Mouse (Mus musculus): ENCODE results near the gene Mid2. TPM values are rescaled to one million over a fixed set of nuclear protein-coding genes. Genes with fewer than 3 reads are reported as not detected.

Mid2 gene
- polyA plus RNA-seq, 1 experiment from 2014 or later = 3.2 TPM

DNA sequence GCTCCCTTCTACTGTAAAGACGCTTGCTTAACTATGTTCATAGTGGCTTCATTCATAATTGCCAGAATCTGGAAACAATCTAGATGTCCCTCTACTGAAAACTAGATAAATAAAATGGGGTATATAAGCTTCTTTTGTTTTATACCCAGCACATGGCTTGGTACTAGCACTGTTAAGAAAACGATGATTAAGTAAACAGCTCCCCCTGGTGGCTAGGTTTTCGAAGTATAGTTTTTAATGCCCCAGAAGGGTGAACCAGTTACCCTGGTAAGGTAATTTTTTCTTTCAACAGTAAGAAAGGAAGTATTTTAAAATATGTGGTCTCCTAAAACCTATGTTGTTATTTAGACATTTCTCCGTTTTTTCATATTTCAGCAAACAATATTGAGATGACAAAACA, 58.0 kb downstream of the Mid2 start:
- Histone ChIP-seq H3K36me3 (no peaks in the 10 kb centered on the region), H3K4me1 (no peaks in the 10 kb centered on the region), H3K4me2 (replicated peaks) (no peak overlapping the region), H3K4me3 (no peak overlapping the region), H3K27me3 (peaks cover 17% of the 10 kb centered on the region), H3K9ac (no peak overlapping the region), H3K27ac (no peak overlapping the region), H3K9me3 (no peaks in the 10 kb centered on the region)
- 46% methylated on average over 4 of the region's 4 CpGs for WGBS
- no peak for ATAC-seq (ENCODE audit: low FRiP score, low read depth)

DNA sequence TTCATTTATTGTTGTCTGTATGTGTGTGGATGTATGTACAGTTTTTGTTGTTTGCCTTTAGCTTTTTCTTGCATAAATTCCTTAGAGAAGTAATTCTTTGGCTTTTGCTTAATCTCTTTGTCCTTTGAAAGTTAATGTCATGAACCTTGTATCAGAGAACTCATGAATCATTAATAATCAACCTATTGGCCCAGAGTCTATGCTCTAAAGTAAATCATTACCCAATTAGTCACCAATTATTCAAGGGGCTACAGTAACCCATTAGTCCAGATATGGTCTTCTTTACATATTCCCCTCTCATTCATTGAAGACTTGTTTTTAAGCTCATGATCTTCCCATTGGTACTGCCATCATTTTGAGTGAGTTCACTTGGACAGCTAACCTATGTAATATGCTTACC, 74.6 kb downstream of the Mid2 start:
- H3K4me2 ChIP-seq (replicated peaks) = no peak overlapping the region
- no peak for ATAC-seq (ENCODE audit: low FRiP score, low read depth)
- H3K4me3 ChIP-seq = no peak overlapping the region
- peaks cover 27% of the 10 kb centered on the region; the same call in 1 of the 2 replicates for H3K27me3 ChIP-seq
- no peak overlapping the region for H3K9ac ChIP-seq
- H3K4me1 ChIP-seq = no peaks in the 10 kb centered on the region
- H3K27ac ChIP-seq = no peak overlapping the region
- no peaks in the 10 kb centered on the region for H3K36me3 ChIP-seq
- H3K9me3 ChIP-seq = no peaks in the 10 kb centered on the region

DNA sequence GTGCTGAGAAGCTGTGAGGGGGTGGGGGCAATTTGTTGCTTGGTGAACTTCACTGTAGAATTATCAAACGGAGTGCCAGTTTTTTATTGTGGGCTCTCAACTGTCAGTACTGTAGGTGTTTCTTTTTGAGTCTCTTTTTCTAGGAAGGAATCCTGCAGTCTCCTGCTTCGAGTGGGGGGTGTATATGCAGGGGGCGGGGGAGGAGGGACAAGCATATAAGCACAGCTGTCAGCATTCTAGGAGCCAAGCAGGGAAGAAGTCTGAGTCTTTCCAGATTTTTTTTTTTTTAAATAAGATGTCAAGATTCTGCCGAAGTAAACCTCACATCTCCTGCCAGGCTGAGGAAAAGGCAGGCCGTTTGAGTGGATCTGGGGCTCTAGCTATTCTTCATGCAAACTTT, 78.8 kb downstream of the Mid2 start:
- Histone ChIP-seq H3K4me3 (no peak overlapping the region), H3K27me3 (peaks cover 19% of the 10 kb centered on the region; the same call in 1 of the 2 replicates)
- WGBS = 49% methylated on average over 5 of the region's 5 CpGs

GRCm38 (mm10) chrX:140769794-140770193, 105.4 kb downstream of the Mid2 start:
- no peak for ATAC-seq (ENCODE audit: low FRiP score, low read depth)
- H3K4me1 ChIP-seq = no peaks in the 10 kb centered on the region
- H3K27me3 ChIP-seq = peaks cover 33% of the 10 kb centered on the region; the same call in 1 of the 2 replicates
- no peak overlapping the region for H3K4me2 ChIP-seq (replicated peaks)
- no peaks in the 10 kb centered on the region for H3K36me3 ChIP-seq
- H3K9ac ChIP-seq = no peak overlapping the region
- H3K4me3 ChIP-seq = no peak overlapping the region
- H3K27ac ChIP-seq = no peak overlapping the region
- no peaks in the 10 kb centered on the region for H3K9me3 ChIP-seq
- WGBS = 83% methylated on average over 1 of the region's 1 CpGs

More for the DNA sequence above, 78.8 kb downstream of the Mid2 start:
- no peak for ATAC-seq (ENCODE audit: low FRiP score, low read depth)
- H3K9me3 ChIP-seq = no peaks in the 10 kb centered on the region
- no peak overlapping the region for H3K4me2 ChIP-seq (replicated peaks)
- no peak overlapping the region for H3K9ac ChIP-seq
- H3K27ac ChIP-seq = no peak overlapping the region
- H3K36me3 ChIP-seq = no peaks in the 10 kb centered on the region
- H3K4me1 ChIP-seq = no peaks in the 10 kb centered on the region

- H3K4me3 ChIP-seq = no peak overlapping the region
- H3K9ac ChIP-seq = no peak overlapping the region
- H3K4me1 ChIP-seq = no peaks in the 10 kb centered on the region
- no peak for ATAC-seq (ENCODE audit: low FRiP score, low read depth)
- H3K27ac ChIP-seq = no peak overlapping the region
- H3K4me2 ChIP-seq (replicated peaks) = no peak overlapping the region
- H3K36me3 ChIP-seq = no peaks in the 10 kb centered on the region
- H3K27me3 ChIP-seq = peaks cover 47% of the 10 kb centered on the region
- 88% methylated on average over 2 of the region's 2 CpGs for WGBS
- H3K9me3 ChIP-seq = no peaks in the 10 kb centered on the region
These were observed 140.9 kb downstream of the Mid2 start for GRCm38 (mm10) chrX:140805340-140805739.

DNA sequence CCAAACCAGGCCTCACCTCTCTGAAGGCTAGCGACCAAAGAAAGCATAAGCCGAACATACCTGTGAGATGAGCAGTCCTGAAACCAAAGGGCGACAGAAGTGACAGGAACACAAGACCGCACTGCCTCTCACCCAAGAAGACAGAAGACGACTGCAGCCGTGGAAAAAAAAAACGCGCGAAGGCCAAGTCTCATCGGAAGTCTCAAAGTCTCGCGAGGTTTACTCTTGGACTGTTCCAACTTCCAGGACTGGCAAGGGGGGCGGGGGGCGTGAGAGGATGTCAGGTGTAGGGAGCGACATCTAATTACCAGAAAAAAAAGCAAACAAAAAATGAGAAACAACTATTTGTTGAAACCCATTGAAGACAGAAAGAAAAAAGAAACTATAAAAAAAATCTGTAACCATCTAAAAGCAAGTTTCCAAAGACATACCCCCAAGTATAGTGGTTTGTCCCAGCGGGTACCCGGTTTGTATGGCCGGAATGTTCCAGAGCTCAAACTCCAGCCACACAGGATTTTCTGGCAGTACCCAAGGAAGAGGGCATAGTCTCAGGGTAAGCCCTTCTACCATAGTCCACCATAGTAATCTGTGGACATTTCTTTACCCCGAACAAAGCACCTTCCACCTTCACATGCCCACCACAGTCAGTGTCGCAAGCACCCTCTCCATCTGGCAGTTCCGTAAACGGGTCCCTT, 149.1 kb downstream of the Mid2 start, which contains the start of gene Tex13b:
Tex13b (minus strand) TSS at position 122 of the 695 bp plus-strand sequence.
- Histone ChIP-seq H3K9me3 (no peaks in the 10 kb centered on the region), H3K27me3 (peaks cover 30% of the 10 kb centered on the region; the same call in 1 of the 2 replicates), H3K27ac (no peak within 1 kb of the TSS), H3K4me1 (no peaks in the 10 kb centered on the region), H3K4me2 (replicated peaks) (no peak within 1 kb of the TSS), H3K9ac (no peak within 1 kb of the TSS), H3K4me3 (no peak within 1 kb of the TSS), H3K36me3 (no peaks in the 10 kb centered on the region)
- ATAC-seq (ENCODE audit: low FRiP score, low read depth) = no peak
- 92% methylated on average over 22 of the region's 22 CpGs for WGBS

Other genes with a start within 250 kb of the Mid2 start
- 57.1 and 61.6 TPM in 2 replicates for gene Prps1, start 208.0 kb upstream of the Mid2 start, polyA plus RNA-seq (2015; fragmentation: Nextera tagmentation; extraction: Ambion mirVana)
- 109 and 114 TPM in 2 replicates for gene Tsc22d3, start 63.9 kb upstream of the Mid2 start, polyA plus RNA-seq (2015; fragmentation: Nextera tagmentation; extraction: Ambion mirVana)
- gene Tex13b, start 148.8 kb downstream of the Mid2 start, polyA plus RNA-seq (2015; fragmentation: Nextera tagmentation; extraction: Ambion mirVana) = not detected in 2 replicates
- not detected in 2 replicates for gene Vsig1, start 243.0 kb downstream of the Mid2 start, polyA plus RNA-seq (2015; fragmentation: Nextera tagmentation; extraction: Ambion mirVana)

Data from limb, embryonic 13.5 days (tissue).